Mouse (Mus musculus) forebrain, embryonic 13.5 days (tissue): Measurements from ENCODE around the gene Man1c1. TPM values are rescaled to one million over a fixed set of nuclear protein-coding genes. Genes with fewer than 3 reads are reported as not detected.

Experiments used
- ATAC-seq: fragments of 200-750 bp; cut with Nextera tagmentation; 2 replicates; pipeline ENCODE4 v1.8.0; 2017
- H3K27ac ChIP-seq: fragments of 300-500 bp; sonication (generic); 2 replicates; pipeline ENCODE4 v1.5.1; 2015; ENCODE audit warnings: inconsistent platforms, mild to moderate bottlenecking, moderate library complexity
- H3K27me3 ChIP-seq: fragments of 300-500 bp; sonication (generic); 2 replicates; pipeline ENCODE4 v1.6.1; 2015; ENCODE audit warnings: mild to moderate bottlenecking, inconsistent platforms
- H3K36me3 ChIP-seq: fragments of 300-500 bp; sonication (generic); 2 replicates; pipeline ENCODE4 v1.6.1; 2015; ENCODE audit warnings: mild to moderate bottlenecking, inconsistent platforms; ENCODE audit not compliant: poor library complexity, severe bottlenecking
- H3K4me1 ChIP-seq: fragments of 300-500 bp; sonication (generic); 2 replicates; pipeline ENCODE4 v1.6.1; 2015; ENCODE audit warnings: inconsistent platforms
- H3K4me2 ChIP-seq: fragments of 300-500 bp; sonication (generic); 2 replicates; pipeline ENCODE4 v1.6.1; 2015; ENCODE audit warnings: inconsistent platforms, mild to moderate bottlenecking, moderate library complexity
- H3K4me3 ChIP-seq: fragments of 300-500 bp; sonication (generic); 2 replicates; pipeline ENCODE4 v1.5.1; 2015; ENCODE audit warnings: mild to moderate bottlenecking, inconsistent platforms
- H3K9ac ChIP-seq: fragments of 300-500 bp; sonication (generic); 2 replicates; pipeline ENCODE4 v1.6.1; 2015; ENCODE audit warnings: mild to moderate bottlenecking, inconsistent platforms
- H3K9me3 ChIP-seq: fragments of 300-500 bp; sonication (generic); replicated peaks from 2 replicates; pipeline ENCODE4 v1.6.1; 2016; ENCODE audit warnings: inconsistent platforms
- WGBS: fragments of 180-500 bp; shearing (Covaris S2); methylation state at CpG from one replicate; pipeline ENCODE4 v1.1.7; 2015; 5-methylcytosine and 5-hydroxymethylcytosine counted together
- polyA plus RNA-seq: library from polyadenylated mRNA; unstranded; fragments of >200 nt; fragmentation: Nextera tagmentation; extraction: Ambion mirVana; gene quantifications from 2 replicates; pipeline ENCODE4 v1.2.1, GENCODE M21; 2015

The Man1c1 gene
- polyA plus RNA-seq, 1 experiment from 2014 or later = 1.6 TPM

DNA sequence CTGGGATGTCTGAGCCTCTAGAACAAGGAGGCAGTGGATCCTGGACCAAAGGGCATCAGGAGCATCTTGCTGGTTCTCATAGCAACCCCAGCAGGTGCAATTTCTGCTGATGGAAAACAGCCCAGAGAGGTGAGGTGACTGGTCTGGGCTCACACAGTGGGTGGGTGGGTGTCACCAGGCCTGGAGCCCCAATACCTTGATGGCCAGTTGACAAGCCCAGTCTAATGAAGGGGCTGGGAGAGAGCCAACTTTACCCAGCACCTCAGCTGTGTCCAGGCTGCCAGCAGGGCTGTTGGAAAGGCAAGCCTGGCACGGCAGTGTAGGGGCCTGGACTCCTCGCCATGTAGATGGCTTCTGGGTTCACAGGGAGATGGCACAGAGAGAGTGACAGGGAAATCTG lies 142.1 kb downstream of the Man1c1 start:
- peaks cover 7% of the 10 kb centered on the region; the same call in 1 of the 2 replicates for H3K4me1 ChIP-seq
- H3K36me3 ChIP-seq = peaks cover 20% of the 10 kb centered on the region; the same call in 1 of the 2 replicates
- no peaks in the 10 kb centered on the region for H3K27me3 ChIP-seq
- H3K4me3 ChIP-seq = no peak overlapping the region
- no peak overlapping the region for H3K9ac ChIP-seq
- H3K4me2 ChIP-seq = no peak overlapping the region
- WGBS = 74% methylated on average over 2 of the region's 2 CpGs
- no peak overlapping the region for H3K27ac ChIP-seq
- no peak for ATAC-seq
- no peaks in the 10 kb centered on the region; the same call in 1 of the 2 replicates for H3K9me3 ChIP-seq

DNA sequence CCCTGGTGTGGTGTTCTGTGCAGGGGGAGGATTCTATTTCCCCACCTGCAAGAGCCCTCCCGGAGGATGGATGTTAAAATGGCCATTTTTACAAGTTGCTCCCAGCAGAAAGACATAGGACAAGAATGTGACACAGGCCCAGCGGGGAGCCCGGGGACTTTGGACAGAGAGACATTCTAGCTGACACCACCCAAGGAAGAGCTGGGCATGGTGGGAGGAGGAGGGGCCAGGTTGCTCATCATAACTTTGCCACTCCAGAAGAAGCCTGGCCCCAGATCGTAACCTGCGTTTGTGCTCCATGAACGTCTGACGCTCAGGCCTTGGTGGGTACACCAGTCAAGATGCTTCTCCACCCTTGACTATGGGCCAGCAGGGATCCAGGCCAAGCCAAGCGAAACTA lies 143.4 kb downstream of the Man1c1 start:
- Histone ChIP-seq H3K4me1 (peaks cover 7% of the 10 kb centered on the region; the same call in 1 of the 2 replicates), H3K9me3 (no peaks in the 10 kb centered on the region; the same call in 1 of the 2 replicates), H3K9ac (no peak overlapping the region), H3K27me3 (no peaks in the 10 kb centered on the region), H3K4me2 (no peak overlapping the region), H3K27ac (no peak overlapping the region), H3K36me3 (peaks cover 15% of the 10 kb centered on the region; the same call in 1 of the 2 replicates), H3K4me3 (no peak overlapping the region)
- WGBS = 95% methylated on average over 8 of the region's 8 CpGs
- ATAC-seq = no peak

- Histone ChIP-seq H3K9me3 (no peaks in the 10 kb centered on the region), H3K4me2 (no peak overlapping the region), H3K27ac (no peak overlapping the region), H3K4me3 (no peak overlapping the region), H3K27me3 (no peaks in the 10 kb centered on the region), H3K9ac (no peak overlapping the region), H3K4me1 (peaks cover 7% of the 10 kb centered on the region; the same call in 1 of the 2 replicates), H3K36me3 (0 out of 2 replicates have a peak, but pooled peaks cover 4% of the 10 kb centered on the region)
- WGBS = 87% methylated on average over 7 of the region's 7 CpGs
- no peak for ATAC-seq
These were observed 144.9 kb downstream of the Man1c1 start for GRCm38 (mm10) chr4:134559154-134559553.

DNA sequence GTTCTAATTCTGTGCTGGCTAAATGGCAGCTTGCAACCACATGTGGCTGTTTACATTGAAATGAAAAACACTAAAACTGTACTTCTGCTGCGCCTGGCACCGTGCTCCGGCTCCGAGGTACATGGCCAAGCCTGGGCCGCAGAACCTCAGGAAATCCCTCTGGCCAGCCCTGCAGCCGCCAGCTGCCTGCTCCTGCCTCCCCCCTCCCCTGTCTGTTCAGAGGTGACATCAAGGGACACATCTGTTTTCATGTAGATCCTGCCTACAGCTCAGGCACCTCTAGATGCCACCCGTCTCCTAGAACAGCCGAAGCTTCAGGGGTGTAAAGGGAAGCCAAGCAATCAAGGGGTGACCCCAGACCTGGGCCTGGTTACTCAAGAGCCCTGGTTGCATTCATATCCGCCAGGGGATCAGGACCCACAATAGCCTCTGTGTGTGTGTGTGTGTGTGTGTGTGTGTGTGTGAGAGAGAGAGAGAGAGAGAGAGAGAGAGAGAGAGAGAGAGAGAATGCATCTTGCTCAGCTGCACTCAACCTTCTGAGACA lies 145.4 kb downstream of the Man1c1 start:
- no peaks in the 10 kb centered on the region for H3K9me3 ChIP-seq
- ATAC-seq = no peak
- H3K27ac ChIP-seq = no peak overlapping the region
- no peak overlapping the region for H3K4me2 ChIP-seq
- no peaks in the 10 kb centered on the region for H3K36me3 ChIP-seq
- no peak overlapping the region for H3K9ac ChIP-seq
- H3K4me3 ChIP-seq = no peak overlapping the region
- peaks cover 7% of the 10 kb centered on the region; the same call in 1 of the 2 replicates for H3K4me1 ChIP-seq
- no peaks in the 10 kb centered on the region for H3K27me3 ChIP-seq
- 70% methylated on average over 9 of the region's 9 CpGs for WGBS

GRCm38 (mm10) chr4:134557626-134558249 lies 146.4 kb downstream of the Man1c1 start:
- no peak overlapping the region for H3K27ac ChIP-seq
- H3K4me1 ChIP-seq = peaks cover 7% of the 10 kb centered on the region; the same call in 1 of the 2 replicates
- no peak overlapping the region for H3K4me2 ChIP-seq
- no peak overlapping the region for H3K9ac ChIP-seq
- H3K36me3 ChIP-seq = no peaks in the 10 kb centered on the region
- H3K27me3 ChIP-seq = no peaks in the 10 kb centered on the region
- no peak overlapping the region for H3K4me3 ChIP-seq
- H3K9me3 ChIP-seq = no peaks in the 10 kb centered on the region
- WGBS = 9% methylated on average over 11 of the region's 16 CpGs
- no peak for ATAC-seq

DNA sequence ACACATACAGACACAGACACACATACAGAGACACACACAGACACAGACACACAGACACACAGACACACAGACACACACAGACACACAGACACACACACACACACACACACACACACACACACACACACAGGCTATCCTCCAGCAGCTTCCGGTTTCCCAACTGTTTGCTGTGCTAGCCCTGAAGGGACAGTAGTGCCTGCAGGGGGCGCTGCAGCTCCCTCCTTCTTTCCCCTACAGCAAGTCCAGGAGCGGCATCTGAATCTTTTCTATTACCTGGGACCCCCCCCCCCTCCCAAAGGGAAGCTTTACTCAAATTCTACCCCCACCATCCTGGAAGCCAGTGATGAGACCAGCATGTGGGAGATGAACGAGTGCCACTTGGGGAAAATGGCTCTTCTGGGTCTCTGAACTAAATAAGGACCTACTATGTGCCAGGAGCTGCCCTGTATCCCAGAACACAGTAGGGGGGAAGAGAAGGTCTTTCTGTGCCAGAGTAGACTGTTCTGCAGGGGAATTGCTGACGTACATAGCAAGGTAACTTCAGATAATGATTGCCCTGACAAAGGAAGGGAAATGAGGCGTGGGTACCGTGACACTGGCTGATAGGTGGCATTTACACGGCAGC lies 148.0 kb downstream of the Man1c1 start:
- no peaks in the 10 kb centered on the region for H3K27me3 ChIP-seq
- H3K4me3 ChIP-seq = no peak overlapping the region
- H3K4me2 ChIP-seq = no peak overlapping the region
- H3K9me3 ChIP-seq = no peaks in the 10 kb centered on the region
- H3K36me3 ChIP-seq = no peaks in the 10 kb centered on the region
- peaks cover 16% of the 10 kb centered on the region for H3K4me1 ChIP-seq
- no peak overlapping the region for H3K9ac ChIP-seq
- ATAC-seq = no peak
- 59% methylated on average over 8 of the region's 8 CpGs for WGBS
- no peak overlapping the region for H3K27ac ChIP-seq

GRCm38 (mm10) chr4:134553631-134554030 lies 150.5 kb downstream of the Man1c1 start:
- ATAC-seq = no peak
- H3K36me3 ChIP-seq = peaks cover 14% of the 10 kb centered on the region
- H3K27ac ChIP-seq = no peak overlapping the region
- H3K9me3 ChIP-seq = peaks cover 12% of the 10 kb centered on the region
- 53% methylated on average over 1 of the region's 1 CpGs for WGBS
- no peak overlapping the region for H3K4me3 ChIP-seq
- peaks cover 25% of the 10 kb centered on the region for H3K4me1 ChIP-seq
- no peaks in the 10 kb centered on the region for H3K27me3 ChIP-seq
- H3K4me2 ChIP-seq = no peak overlapping the region
- no peak overlapping the region for H3K9ac ChIP-seq

DNA sequence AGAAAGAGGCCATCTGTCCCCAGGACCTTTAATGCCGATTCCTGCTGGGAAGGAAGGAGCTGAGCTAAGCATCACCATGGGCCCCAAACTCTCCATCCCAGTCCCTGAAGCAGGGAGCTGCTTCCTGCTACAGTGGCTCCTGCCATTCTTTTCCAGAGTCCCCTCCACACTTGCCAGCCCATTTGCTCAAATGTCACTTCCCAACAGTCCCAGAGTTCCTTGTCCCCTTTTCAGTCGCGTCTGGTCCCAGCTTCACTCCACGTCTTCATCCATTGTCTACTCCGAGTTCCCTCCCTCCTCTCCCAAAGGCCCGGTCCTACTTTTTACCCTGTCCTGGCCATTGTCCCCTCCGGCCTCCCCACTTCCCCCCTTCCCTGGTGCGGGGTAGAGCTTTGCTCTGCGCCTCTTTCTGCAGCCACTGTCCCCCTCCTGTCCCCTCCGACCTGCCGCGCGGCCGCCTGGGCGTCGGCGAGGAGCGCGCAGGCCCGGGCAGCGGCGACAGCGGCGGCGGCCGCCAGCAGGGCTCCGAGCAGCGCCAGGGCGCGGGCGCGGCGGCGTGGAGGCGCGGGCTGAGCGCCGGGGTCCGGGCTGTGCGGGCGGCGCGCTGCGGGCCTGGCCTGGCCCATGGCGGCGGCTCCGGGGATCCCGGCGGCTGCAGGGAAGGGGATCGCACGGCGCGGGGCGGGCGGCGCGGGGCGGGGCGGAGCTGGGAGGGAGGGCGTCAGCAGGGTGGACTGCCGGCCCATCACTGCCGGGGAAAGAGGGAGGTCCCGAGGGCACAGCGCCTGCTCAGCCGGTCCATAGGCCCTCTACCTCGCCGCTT lies 152.4 kb downstream of the Man1c1 start, which contains the start of gene Selenon:
TSS of gene Selenon (minus strand) at position 673 of the 823 bp plus-strand sequence.
- H3K4me2 ChIP-seq = peak within 1 kb of the TSS; percentile 63
- under 1% methylated on average over 60 of the region's 67 CpGs for WGBS
- ATAC-seq = peak; percentile 84
- peaks cover 38% of the 10 kb centered on the region for H3K4me1 ChIP-seq
- H3K27ac ChIP-seq = peak within 1 kb of the TSS; percentile 81
- H3K9me3 ChIP-seq = peaks cover 12% of the 10 kb centered on the region
- peak within 1 kb of the TSS; percentile 69 for H3K4me3 ChIP-seq
- H3K9ac ChIP-seq = peak within 1 kb of the TSS; percentile 89
- no peaks in the 10 kb centered on the region for H3K27me3 ChIP-seq
- peaks cover 30% of the 10 kb centered on the region for H3K36me3 ChIP-seq

DNA sequence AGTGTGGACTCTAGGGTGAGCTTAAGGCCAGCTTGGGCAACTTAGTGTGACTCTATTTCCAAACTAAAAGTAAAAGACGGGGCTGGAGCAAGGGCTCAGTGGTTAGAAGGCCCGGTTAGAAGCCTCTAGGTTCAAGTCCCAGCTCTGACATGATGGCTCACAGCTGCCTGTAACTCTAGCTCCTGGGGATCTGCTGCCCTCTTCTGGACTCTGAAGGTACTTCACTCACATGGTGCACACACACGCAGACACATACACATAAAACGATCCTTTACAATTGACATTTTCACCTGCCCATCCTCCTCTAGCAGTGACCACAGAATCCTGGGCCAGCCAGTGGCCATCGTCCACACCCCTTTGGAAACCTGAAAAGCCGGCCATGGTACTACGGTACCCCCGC lies 154.2 kb downstream of the Man1c1 start:
- no peak overlapping the region for H3K9ac ChIP-seq
- H3K4me2 ChIP-seq = no peak overlapping the region
- H3K4me3 ChIP-seq = no peak overlapping the region
- peaks cover 12% of the 10 kb centered on the region for H3K9me3 ChIP-seq
- ATAC-seq = no peak
- H3K27ac ChIP-seq = no peak overlapping the region
- WGBS = 97% methylated on average over 8 of the region's 8 CpGs
- peaks cover 41% of the 10 kb centered on the region for H3K4me1 ChIP-seq
- no peaks in the 10 kb centered on the region for H3K27me3 ChIP-seq
- peaks cover 47% of the 10 kb centered on the region for H3K36me3 ChIP-seq

DNA sequence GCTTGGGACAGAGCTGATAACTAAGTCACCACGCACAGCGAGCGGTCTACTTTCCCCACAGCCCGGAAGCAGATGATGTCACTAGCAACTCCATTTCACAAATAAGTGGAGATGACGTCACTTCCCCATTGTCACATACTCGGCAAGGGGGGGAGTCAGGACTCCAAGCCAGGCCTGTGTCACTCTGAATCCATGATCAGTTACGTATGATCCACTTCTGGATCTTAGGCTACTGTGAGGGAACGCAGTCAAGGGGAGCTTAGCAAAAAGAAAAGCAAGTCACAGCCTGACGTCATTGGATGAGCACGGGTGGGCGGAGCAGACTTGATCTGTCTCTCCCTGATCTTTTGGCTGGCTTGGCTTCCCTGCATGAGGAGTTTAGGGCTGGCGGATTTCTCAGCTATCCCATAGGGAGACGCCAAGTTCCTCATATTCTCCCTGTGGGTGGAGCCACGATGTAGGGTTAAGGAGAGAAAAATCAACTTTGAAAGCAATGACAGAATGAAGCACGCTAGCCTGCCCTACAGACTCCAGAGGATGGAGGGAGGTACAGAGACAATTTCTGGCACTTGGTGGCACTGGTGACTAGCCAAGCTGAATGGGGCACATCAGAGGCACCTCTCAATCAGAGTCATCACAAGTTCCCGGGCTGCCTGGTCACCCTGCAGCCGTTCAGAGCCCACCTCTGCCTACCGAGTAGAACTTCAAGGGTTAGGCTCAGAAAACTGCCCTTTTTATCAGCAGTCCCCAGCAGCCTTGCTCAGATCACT lies 155.7 kb downstream of the Man1c1 start:
- H3K9me3 ChIP-seq = peaks cover 12% of the 10 kb centered on the region
- no peak overlapping the region for H3K4me2 ChIP-seq
- H3K9ac ChIP-seq = no peak overlapping the region
- H3K36me3 ChIP-seq = peaks cover 57% of the 10 kb centered on the region
- no peak for ATAC-seq
- H3K4me3 ChIP-seq = no peak overlapping the region
- WGBS = 66% methylated on average over 18 of the region's 18 CpGs
- peaks cover 41% of the 10 kb centered on the region for H3K4me1 ChIP-seq
- H3K27ac ChIP-seq = peak overlapping the region; percentile 22; the same call in 1 of the 2 replicates
- no peaks in the 10 kb centered on the region for H3K27me3 ChIP-seq
